Mouse (Mus musculus) testis, adult 2 months (tissue): ENCODE measurements around the gene Pde2a.

Source experiments
- CTCF ChIP-seq: fragments of 200-500 bp; IDR thresholded peaks from 2 replicates; pipeline ENCODE4 v1.5.1; 2012; ENCODE audit warnings: low read depth, mild to moderate bottlenecking, inconsistent platforms, low read length, moderate library complexity; ENCODE audit not compliant: control insufficient read depth, insufficient read depth, insufficient replicate concordance
- POLR2A ChIP-seq: fragments of 200-500 bp; IDR thresholded peaks from 2 replicates; pipeline ENCODE4 v1.6.1; 2012; ENCODE audit warnings: low read depth, mild to moderate bottlenecking, inconsistent platforms, low read length, moderate library complexity; ENCODE audit not compliant: control insufficient read depth

DNA sequence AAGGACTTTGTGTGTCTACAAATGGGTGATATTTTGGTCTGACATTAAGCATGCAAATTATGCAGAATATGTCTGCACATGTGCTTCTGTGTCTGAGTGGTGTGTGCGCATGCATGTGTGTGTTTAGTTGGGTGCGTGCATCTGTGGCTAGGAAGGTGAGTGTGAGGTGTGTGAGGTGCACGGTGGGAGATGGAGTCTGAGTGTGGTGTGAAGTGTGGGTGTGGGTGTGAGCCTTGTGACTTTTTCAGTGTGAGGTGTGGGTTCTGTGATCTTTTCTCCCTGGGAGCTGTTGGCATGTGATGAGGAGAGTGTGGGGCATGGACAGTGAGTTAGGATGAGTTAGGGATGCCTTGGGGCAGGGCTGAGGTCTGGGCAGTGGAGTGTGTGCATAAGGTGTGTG lies 31.8 kb downstream of the Pde2a start:
- TF ChIP-seq CTCF, result no peak
- TF ChIP-seq POLR2A, result no peak
